Mouse (Mus musculus): ENCODE data around the gene Wipf2. TPM values are rescaled to one million over a fixed set of nuclear protein-coding genes. Genes with fewer than 3 reads are reported as not detected.

The Wipf2 gene
- polyA plus RNA-seq, 1 experiment from 2014 or later, result 5.4 TPM

- Histone ChIP-seq H3K9ac (ENCODE audit: low read depth, low read length) (peak overlapping the region; percentile 28; the same call in 1 of the 2 replicates), H3K36me3 (ENCODE audit: control insufficient read depth, insufficient read depth, low read length) (no peaks in the 10 kb centered on the region), H3K4me3 (ENCODE audit: low read depth, low read length) (no peak overlapping the region), H3K4me1 (replicated peaks; ENCODE audit: control insufficient read depth, insufficient read depth, low read length) (peaks cover 38% of the 10 kb centered on the region), H3K27me3 (ENCODE audit: control insufficient read depth, insufficient read depth, low read length) (no peaks in the 10 kb centered on the region), H3K4me2 (replicated peaks; ENCODE audit: low read depth, low read length) (no peak overlapping the region; the same call in 1 of the 2 replicates), H3K9me3 (ENCODE audit: control insufficient read depth, low read length) (no peaks in the 10 kb centered on the region), H3K27ac (ENCODE audit: low read depth, low read length) (peak overlapping the region; percentile 67)
- DNase-seq (ENCODE audit: low spot score), result no peak
- 66% methylated on average over 8 of the region's 8 CpGs for WGBS
- ATAC-seq (ENCODE audit: low FRiP score), result no peak
Measured at GRCm38 (mm10) chr11:98942923-98943641, 79.6 kb downstream of the Wipf2 start.

GRCm38 (mm10) chr11:98943741-98944461 is 80.5 kb downstream of the Wipf2 start:
- Histone ChIP-seq H3K4me3 (ENCODE audit: low read depth, low read length) (no peak overlapping the region), H3K9ac (ENCODE audit: low read depth, low read length) (0 out of 2 replicates have a peak overlapping the region, but pooled peaks have one; percentile 31), H3K9me3 (ENCODE audit: control insufficient read depth, low read length) (no peaks in the 10 kb centered on the region), H3K27me3 (ENCODE audit: control insufficient read depth, insufficient read depth, low read length) (no peaks in the 10 kb centered on the region), H3K36me3 (ENCODE audit: control insufficient read depth, insufficient read depth, low read length) (no peaks in the 10 kb centered on the region), H3K4me2 (replicated peaks; ENCODE audit: low read depth, low read length) (no peak overlapping the region), H3K4me1 (replicated peaks; ENCODE audit: control insufficient read depth, insufficient read depth, low read length) (peaks cover 31% of the 10 kb centered on the region), H3K27ac (ENCODE audit: low read depth, low read length) (peak overlapping the region; percentile 42; the same call in 1 of the 2 replicates)
- DNase-seq (ENCODE audit: low spot score), result peak; percentile 35
- ATAC-seq (ENCODE audit: low FRiP score), result no peak
- WGBS, result 28% methylated on average over 14 of the region's 14 CpGs

GRCm38 (mm10) chr11:98944897-98945604 is 81.6 kb downstream of the Wipf2 start:
- 37% methylated on average over 11 of the region's 11 CpGs for WGBS
- Histone ChIP-seq H3K9me3 (ENCODE audit: control insufficient read depth, low read length) (no peaks in the 10 kb centered on the region), H3K27me3 (ENCODE audit: control insufficient read depth, insufficient read depth, low read length) (no peaks in the 10 kb centered on the region), H3K36me3 (ENCODE audit: control insufficient read depth, insufficient read depth, low read length) (no peaks in the 10 kb centered on the region), H3K9ac (ENCODE audit: low read depth, low read length) (no peak overlapping the region; the same call in 1 of the 2 replicates), H3K4me1 (replicated peaks; ENCODE audit: control insufficient read depth, insufficient read depth, low read length) (peaks cover 21% of the 10 kb centered on the region), H3K27ac (ENCODE audit: low read depth, low read length) (no peak overlapping the region; the same call in 1 of the 2 replicates), H3K4me3 (ENCODE audit: low read depth, low read length) (no peak overlapping the region), H3K4me2 (replicated peaks; ENCODE audit: low read depth, low read length) (no peak overlapping the region)
- no peak for ATAC-seq (ENCODE audit: low FRiP score)
- no peak for DNase-seq (ENCODE audit: low spot score)

- 56% methylated on average over 3 of the region's 3 CpGs for WGBS
- Histone ChIP-seq H3K4me1 (replicated peaks; ENCODE audit: control insufficient read depth, insufficient read depth, low read length) (peaks cover 19% of the 10 kb centered on the region), H3K4me2 (replicated peaks; ENCODE audit: low read depth, low read length) (no peak overlapping the region), H3K27ac (ENCODE audit: low read depth, low read length) (no peak overlapping the region), H3K9me3 (ENCODE audit: control insufficient read depth, low read length) (no peaks in the 10 kb centered on the region), H3K27me3 (ENCODE audit: control insufficient read depth, insufficient read depth, low read length) (no peaks in the 10 kb centered on the region), H3K4me3 (ENCODE audit: low read depth, low read length) (no peak overlapping the region), H3K36me3 (ENCODE audit: control insufficient read depth, insufficient read depth, low read length) (no peaks in the 10 kb centered on the region), H3K9ac (ENCODE audit: low read depth, low read length) (no peak overlapping the region)
- DNase-seq (ENCODE audit: low spot score) (no peak), ATAC-seq (ENCODE audit: low FRiP score) (no peak)
Measured at GRCm38 (mm10) chr11:98945605-98945977, 82.2 kb downstream of the Wipf2 start.

- Histone ChIP-seq H3K4me2 (replicated peaks; ENCODE audit: low read depth, low read length) (no peak overlapping the region), H3K9me3 (ENCODE audit: control insufficient read depth, low read length) (no peaks in the 10 kb centered on the region), H3K27ac (ENCODE audit: low read depth, low read length) (no peak overlapping the region), H3K4me3 (ENCODE audit: low read depth, low read length) (no peak overlapping the region), H3K36me3 (ENCODE audit: control insufficient read depth, insufficient read depth, low read length) (no peaks in the 10 kb centered on the region), H3K9ac (ENCODE audit: low read depth, low read length) (no peak overlapping the region), H3K27me3 (ENCODE audit: control insufficient read depth, insufficient read depth, low read length) (no peaks in the 10 kb centered on the region), H3K4me1 (replicated peaks; ENCODE audit: control insufficient read depth, insufficient read depth, low read length) (peaks cover 8% of the 10 kb centered on the region)
- ATAC-seq (ENCODE audit: low FRiP score), result no peak
- 85% methylated on average over 18 of the region's 18 CpGs for WGBS
- no peak for DNase-seq (ENCODE audit: low spot score)
Measured at GRCm38 (mm10) chr11:98947969-98948569, 84.6 kb downstream of the Wipf2 start.

GRCm38 (mm10) chr11:98949242-98949957 is 86.0 kb downstream of the Wipf2 start:
- Histone ChIP-seq H3K4me3 (ENCODE audit: low read depth, low read length) (no peak overlapping the region), H3K4me2 (replicated peaks; ENCODE audit: low read depth, low read length) (no peak overlapping the region), H3K27ac (ENCODE audit: low read depth, low read length) (no peak overlapping the region), H3K27me3 (ENCODE audit: control insufficient read depth, insufficient read depth, low read length) (no peaks in the 10 kb centered on the region), H3K9ac (ENCODE audit: low read depth, low read length) (no peak overlapping the region), H3K9me3 (ENCODE audit: control insufficient read depth, low read length) (no peaks in the 10 kb centered on the region), H3K36me3 (ENCODE audit: control insufficient read depth, insufficient read depth, low read length) (no peaks in the 10 kb centered on the region), H3K4me1 (replicated peaks; ENCODE audit: control insufficient read depth, insufficient read depth, low read length) (peaks cover 9% of the 10 kb centered on the region)
- no peak for ATAC-seq (ENCODE audit: low FRiP score)
- 67% methylated on average over 12 of the region's 12 CpGs for WGBS
- no peak for DNase-seq (ENCODE audit: low spot score)

GRCm38 (mm10) chr11:98949958-98950460 is 86.6 kb downstream of the Wipf2 start:
- ATAC-seq (ENCODE audit: low FRiP score) (no peak), DNase-seq (ENCODE audit: low spot score) (no peak)
- Histone ChIP-seq H3K4me2 (replicated peaks; ENCODE audit: low read depth, low read length) (no peak overlapping the region), H3K36me3 (ENCODE audit: control insufficient read depth, insufficient read depth, low read length) (no peaks in the 10 kb centered on the region), H3K4me1 (replicated peaks; ENCODE audit: control insufficient read depth, insufficient read depth, low read length) (peaks cover 15% of the 10 kb centered on the region), H3K9ac (ENCODE audit: low read depth, low read length) (no peak overlapping the region), H3K4me3 (ENCODE audit: low read depth, low read length) (no peak overlapping the region), H3K9me3 (ENCODE audit: control insufficient read depth, low read length) (no peaks in the 10 kb centered on the region), H3K27ac (ENCODE audit: low read depth, low read length) (no peak overlapping the region), H3K27me3 (ENCODE audit: control insufficient read depth, insufficient read depth, low read length) (no peaks in the 10 kb centered on the region)
- 84% methylated on average over 7 of the region's 7 CpGs for WGBS

GRCm38 (mm10) chr11:98950484-98950883 is 87.0 kb downstream of the Wipf2 start:
- peaks cover 16% of the 10 kb centered on the region for H3K4me1 ChIP-seq (replicated peaks; ENCODE audit: control insufficient read depth, insufficient read depth, low read length)
- H3K27me3 ChIP-seq (ENCODE audit: control insufficient read depth, insufficient read depth, low read length), result no peaks in the 10 kb centered on the region
- 90% methylated on average over 9 of the region's 9 CpGs for WGBS
- H3K27ac ChIP-seq (ENCODE audit: low read depth, low read length), result no peak overlapping the region
- no peak overlapping the region for H3K9ac ChIP-seq (ENCODE audit: low read depth, low read length)
- H3K4me3 ChIP-seq (ENCODE audit: low read depth, low read length), result no peak overlapping the region
- H3K9me3 ChIP-seq (ENCODE audit: control insufficient read depth, low read length), result no peaks in the 10 kb centered on the region
- H3K4me2 ChIP-seq (replicated peaks; ENCODE audit: low read depth, low read length), result no peak overlapping the region
- no peak for DNase-seq (ENCODE audit: low spot score)
- ATAC-seq (ENCODE audit: low FRiP score), result no peak
- no peaks in the 10 kb centered on the region for H3K36me3 ChIP-seq (ENCODE audit: control insufficient read depth, insufficient read depth, low read length)

All from hindbrain, embryonic 11.5 days (tissue).